Mouse (Mus musculus) midbrain, embryonic 11.5 days (tissue): ENCODE measurements at regions not wholly inside any gene's neighbourhood (a gene's known extent, or its start where the extent isn't known, plus 50 kb on each side); places are given as distances from the start of the nearest gene placed in this dataset.

Source experiments
- ATAC-seq: fragments of 200-750 bp; cut with Nextera tagmentation; 2 replicates; pipeline ENCODE4 v1.8.0; 2017; ENCODE audit warnings: moderate TSS enrichment, moderate library complexity; ENCODE audit not compliant: low FRiP score
- DNase-seq: peaks from one replicate; pipeline ENCODE4 v3.0.0; 2015; ENCODE audit warnings: low spot score; ENCODE audit errors: missing footprints
- H3K27ac ChIP-seq: fragments of 300-500 bp; sonication (generic); 2 replicates; pipeline ENCODE4 v1.5.1; 2014; ENCODE audit warnings: low read depth, low read length
- H3K27me3 ChIP-seq: fragments of 300-500 bp; sonication (generic); 2 replicates; pipeline ENCODE4 v1.6.1; 2014; ENCODE audit warnings: mild to moderate bottlenecking, low read length, moderate library complexity, mixed read lengths; ENCODE audit not compliant: control insufficient read depth, insufficient read depth
- H3K36me3 ChIP-seq: fragments of 300-500 bp; sonication (generic); 2 replicates; pipeline ENCODE4 v1.6.1; 2014; ENCODE audit warnings: mild to moderate bottlenecking, low read length, moderate library complexity, mixed read lengths; ENCODE audit not compliant: control insufficient read depth, insufficient read depth
- H3K4me1 ChIP-seq: fragments of 300-500 bp; sonication (generic); 2 replicates; pipeline ENCODE4 v1.6.1; 2014; ENCODE audit warnings: low read length; ENCODE audit not compliant: control insufficient read depth, insufficient read depth
- H3K4me2 ChIP-seq: fragments of 300-500 bp; sonication (generic); 2 replicates; pipeline ENCODE4 v1.6.1; 2014; ENCODE audit warnings: mild to moderate bottlenecking, moderate library complexity
- H3K4me3 ChIP-seq: fragments of 300-500 bp; sonication (generic); 2 replicates; pipeline ENCODE4 v1.5.1; 2014; ENCODE audit warnings: low read depth, low read length
- H3K9ac ChIP-seq: fragments of 300-500 bp; sonication (generic); 2 replicates; pipeline ENCODE4 v1.6.1; 2014; ENCODE audit warnings: low read length
- H3K9me3 ChIP-seq: fragments of 300-500 bp; sonication (generic); 2 replicates; pipeline ENCODE4 v1.6.1; 2016; ENCODE audit warnings: low read length; ENCODE audit not compliant: control insufficient read depth
- WGBS: fragments of 180-500 bp; shearing (Covaris S2); extraction: QIAGEN DNeasy Blood & Tissue Kit; methylation state at CpG from one replicate; pipeline ENCODE4 v1.1.7; 2014; 5-methylcytosine and 5-hydroxymethylcytosine counted together

DNA sequence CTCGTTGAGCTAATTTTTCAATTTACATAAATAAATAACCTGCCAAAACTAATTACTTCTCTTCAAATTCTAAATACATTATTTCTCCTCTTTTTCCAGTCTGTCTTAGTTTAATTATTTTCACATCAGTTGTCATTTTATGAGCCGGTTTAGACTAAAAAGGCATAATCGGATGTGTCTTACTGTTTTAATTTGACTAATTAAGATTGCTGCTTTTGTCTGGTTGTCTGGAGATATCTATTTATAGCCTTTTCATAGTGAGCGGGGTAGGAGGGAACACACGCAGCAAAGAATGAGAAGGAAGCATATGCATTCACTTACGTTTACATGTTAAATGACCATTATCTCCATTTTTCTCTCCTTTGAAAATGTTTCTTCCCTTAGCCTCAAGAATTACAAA lies 740.3 kb upstream of the Sel1l start:
- ATAC-seq: no peak
- no peaks in the 10 kb centered on the region for H3K9me3 ChIP-seq
- 87% methylated on average over 6 of the region's 6 CpGs for WGBS
- no peak overlapping the region for H3K9ac ChIP-seq
- DNase-seq: no peak
- H3K36me3 ChIP-seq: no peaks in the 10 kb centered on the region
- no peaks in the 10 kb centered on the region for H3K4me1 ChIP-seq
- no peak overlapping the region for H3K4me3 ChIP-seq
- H3K27me3 ChIP-seq: no peaks in the 10 kb centered on the region
- no peak overlapping the region for H3K4me2 ChIP-seq
- H3K27ac ChIP-seq: no peak overlapping the region

DNA sequence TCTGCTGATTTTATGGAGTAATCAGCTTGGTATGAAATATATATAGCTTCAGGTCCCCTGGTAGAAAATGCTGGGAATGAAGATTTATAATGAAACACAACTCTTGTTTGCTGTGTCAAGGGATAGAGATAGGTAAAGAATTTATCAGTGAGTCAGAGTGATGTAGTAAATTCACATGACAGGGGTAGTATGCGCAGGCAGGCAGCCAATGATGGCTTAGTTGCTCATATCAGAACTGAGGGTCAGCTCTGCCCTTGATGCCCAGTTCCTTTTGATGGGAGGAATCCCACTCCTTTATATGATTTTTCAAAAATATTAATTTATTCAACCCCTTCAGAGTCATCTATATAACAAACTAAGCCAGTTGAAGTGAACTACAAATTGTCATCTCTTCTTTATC lies 729.6 kb upstream of the Sel1l start:
- Histone ChIP-seq H3K27me3 (no peaks in the 10 kb centered on the region), H3K4me3 (no peak overlapping the region), H3K4me2 (no peak overlapping the region), H3K9ac (no peak overlapping the region), H3K4me1 (no peaks in the 10 kb centered on the region), H3K27ac (no peak overlapping the region), H3K36me3 (no peaks in the 10 kb centered on the region), H3K9me3 (no peaks in the 10 kb centered on the region)
- no peak for ATAC-seq
- no peak for DNase-seq
- WGBS: 100% methylated on average over 1 of the region's 1 CpGs
